Mouse (Mus musculus) thymus, adult 2 months (tissue): Measurements from ENCODE around the gene Slc25a42. TPM values are rescaled to one million over a fixed set of nuclear protein-coding genes. Genes with fewer than 3 reads are reported as not detected.

Experiments used
- DNase-seq: peaks from one replicate; pipeline ENCODE4 v3.0.0; 2021
- H3K27ac ChIP-seq: fragments of 200-500 bp; 2 replicates; pipeline ENCODE4 v1.5.1; 2012; ENCODE audit warnings: low read length, control low read depth; ENCODE audit not compliant: control insufficient read depth, insufficient read depth
- H3K27me3 ChIP-seq: fragments of 200-500 bp; 2 replicates; pipeline ENCODE4 v1.6.1; 2012; ENCODE audit warnings: mild to moderate bottlenecking, low read length, moderate library complexity, mixed read lengths; ENCODE audit not compliant: control insufficient read depth, insufficient read depth
- H3K36me3 ChIP-seq: fragments of 200-500 bp; 2 replicates; pipeline ENCODE4 v1.6.1; 2012; ENCODE audit warnings: mild to moderate bottlenecking, low read length, moderate library complexity; ENCODE audit not compliant: control insufficient read depth, insufficient read depth
- H3K4me1 ChIP-seq: fragments of 200-500 bp; replicated peaks from 2 replicates; pipeline ENCODE4 v1.6.1; 2012; ENCODE audit warnings: low read length; ENCODE audit not compliant: control insufficient read depth, insufficient read depth
- H3K4me3 ChIP-seq: fragments of 200-500 bp; 2 replicates; pipeline ENCODE4 v1.5.1; 2012; ENCODE audit warnings: mild to moderate bottlenecking, low read length, control low read depth, moderate library complexity; ENCODE audit not compliant: control insufficient read depth, insufficient read depth
- CTCF ChIP-seq: fragments of 200-500 bp; IDR thresholded peaks from 2 replicates; pipeline ENCODE4 v1.5.1; 2012; ENCODE audit warnings: mild to moderate bottlenecking, control low read depth, low read length, moderate library complexity, borderline replicate concordance; ENCODE audit not compliant: control insufficient read depth, poor library complexity, insufficient read depth; ENCODE audit errors: extremely low read depth
- POLR2A ChIP-seq: fragments of 200-500 bp; IDR thresholded peaks from 2 replicates; pipeline ENCODE4 v1.6.1; 2012; ENCODE audit warnings: mild to moderate bottlenecking, low read length, control low read depth, moderate library complexity; ENCODE audit not compliant: control insufficient read depth, poor library complexity, insufficient read depth; ENCODE audit errors: extremely low read depth
- WGBS: fragments of 180-500 bp; shearing (Covaris S2); methylation state at CpG from one replicate; pipeline ENCODE4 v1.1.7; 2018; 5-methylcytosine and 5-hydroxymethylcytosine counted together
- polyA plus RNA-seq: library from polyadenylated mRNA; depleted of rRNA; stranded (reverse); fragments of >200 nt; gene quantifications from 2 replicates; pipeline ENCODE4 v1.2.3, GENCODE M21; 2012; rRNA removed

Gene Slc25a42
- 59.1 and 66.6 TPM in 2 replicates for polyA plus RNA-seq

GRCm38 (mm10) chr8:70212112-70213055 is at the start of gene Slc25a42:
Gene Slc25a42, minus strand, starts transcription at chr8:70212305.
- no peaks in the 10 kb centered on the region; the same call in 1 of the 2 replicates for H3K4me1 ChIP-seq

GRCm38 (mm10) chr8:70259043-70259442 is 46.9 kb upstream of the Slc25a42 start:
- H3K27me3 ChIP-seq: no peaks in the 10 kb centered on the region
- no peak overlapping the region for H3K27ac ChIP-seq
- no peaks in the 10 kb centered on the region for H3K4me1 ChIP-seq
- WGBS: 88% methylated on average over 2 of the region's 2 CpGs
- no peak overlapping the region for H3K4me3 ChIP-seq
- peaks cover 52% of the 10 kb centered on the region for H3K36me3 ChIP-seq
- TF ChIP-seq POLR2A: no peak
- no peak for TF ChIP-seq CTCF
- DNase-seq: no peak

More at GRCm38 (mm10) chr8:70212112-70213055, at the start of gene Slc25a42:
- 0 out of 2 replicates have a peak, but pooled peaks have one; percentile 33 for TF ChIP-seq CTCF
- peak; percentile 78 for TF ChIP-seq POLR2A
- under 1% methylated on average over 66 of the region's 66 CpGs for WGBS
- no peaks in the 10 kb centered on the region for H3K36me3 ChIP-seq
- no peaks in the 10 kb centered on the region for H3K27me3 ChIP-seq
- DNase-seq: peak; percentile 96
- 0 out of 2 replicates have a peak within 1 kb of the TSS, but pooled peaks have one; percentile 11 for H3K27ac ChIP-seq
- peak within 1 kb of the TSS; percentile 72 for H3K4me3 ChIP-seq

- no peak overlapping the region for H3K27ac ChIP-seq
- TF ChIP-seq CTCF (no peak), POLR2A (no peak)
- H3K4me1 ChIP-seq: no peaks in the 10 kb centered on the region
- no peak for DNase-seq
- no peaks in the 10 kb centered on the region for H3K27me3 ChIP-seq
- H3K36me3 ChIP-seq: peaks cover 54% of the 10 kb centered on the region
- WGBS: 96% methylated on average over 5 of the region's 5 CpGs
- H3K4me3 ChIP-seq: no peak overlapping the region
Measured at GRCm38 (mm10) chr8:70258600-70258999, 46.5 kb upstream of the Slc25a42 start.

GRCm38 (mm10) chr8:70257456-70257855 is 45.4 kb upstream of the Slc25a42 start:
- no peaks in the 10 kb centered on the region for H3K4me1 ChIP-seq
- WGBS: 51% methylated on average over 3 of the region's 3 CpGs
- TF ChIP-seq CTCF: no peak
- no peak overlapping the region for H3K27ac ChIP-seq
- H3K36me3 ChIP-seq: peaks cover 55% of the 10 kb centered on the region
- H3K4me3 ChIP-seq: no peak overlapping the region
- DNase-seq: no peak
- H3K27me3 ChIP-seq: no peaks in the 10 kb centered on the region

- peaks cover 69% of the 10 kb centered on the region for H3K36me3 ChIP-seq
- no peak for DNase-seq
- no peaks in the 10 kb centered on the region for H3K27me3 ChIP-seq
- no peak overlapping the region for H3K4me3 ChIP-seq
- TF ChIP-seq POLR2A (no peak), CTCF (no peak)
- WGBS: 86% methylated on average over 1 of the region's 1 CpGs
- no peak overlapping the region for H3K27ac ChIP-seq
- H3K4me1 ChIP-seq: no peaks in the 10 kb centered on the region
Measured at GRCm38 (mm10) chr8:70254628-70255027, 42.5 kb upstream of the Slc25a42 start.

GRCm38 (mm10) chr8:70247841-70248240 is 35.7 kb upstream of the Slc25a42 start:
- Histone ChIP-seq H3K4me3 (no peak overlapping the region), H3K27me3 (no peaks in the 10 kb centered on the region), H3K4me1 (0 out of 2 replicates have a peak, but pooled peaks cover 2% of the 10 kb centered on the region), H3K36me3 (peaks cover 63% of the 10 kb centered on the region), H3K27ac (no peak overlapping the region)
- no peak for TF ChIP-seq POLR2A
- TF ChIP-seq CTCF: no peak
- DNase-seq: no peak
- WGBS: 100% methylated on average over 3 of the region's 3 CpGs

GRCm38 (mm10) chr8:70246622-70247021 is 34.5 kb upstream of the Slc25a42 start:
- no peak for TF ChIP-seq POLR2A
- no peak for TF ChIP-seq CTCF
- DNase-seq: no peak
- Histone ChIP-seq H3K4me3 (no peak overlapping the region), H3K4me1 (0 out of 2 replicates have a peak, but pooled peaks cover 2% of the 10 kb centered on the region), H3K27ac (no peak overlapping the region), H3K27me3 (no peaks in the 10 kb centered on the region), H3K36me3 (peaks cover 58% of the 10 kb centered on the region)
- 95% methylated on average over 6 of the region's 6 CpGs for WGBS
